Mouse (Mus musculus) limb, embryonic 15.5 days (tissue): Measurements from ENCODE around the gene Cdk12. TPM values are rescaled to one million over a fixed set of nuclear protein-coding genes. Genes with fewer than 3 reads are reported as not detected.
A peak's percentile ranks its signal among the peaks of the same experiment; 100 is the strongest.

ENCODE experiments used
- ATAC-seq: fragments of 200-750 bp; cut with Nextera tagmentation; 2 replicates; pipeline ENCODE4 v1.8.0; 2017; ENCODE audit warnings: low read depth, moderate TSS enrichment; ENCODE audit not compliant: insufficient number of reproducible peaks, low FRiP score, low TSS enrichment
- H3K27ac ChIP-seq: fragments of 300-500 bp; sonication (generic); 2 replicates; pipeline ENCODE4 v1.5.1; 2015; ENCODE audit warnings: moderate library complexity, mild to moderate bottlenecking, inconsistent platforms
- H3K27me3 ChIP-seq: fragments of 300-500 bp; sonication (generic); 2 replicates; pipeline ENCODE4 v1.6.1; 2015; ENCODE audit warnings: inconsistent platforms
- H3K36me3 ChIP-seq: fragments of 300-500 bp; sonication (generic); 2 replicates; pipeline ENCODE4 v1.6.1; 2015; ENCODE audit warnings: inconsistent platforms
- H3K4me1 ChIP-seq: fragments of 300-500 bp; sonication (generic); 2 replicates; pipeline ENCODE4 v1.6.1; 2015; ENCODE audit warnings: inconsistent platforms
- H3K4me2 ChIP-seq: fragments of 300-500 bp; sonication (generic); 2 replicates; pipeline ENCODE4 v1.6.1; 2015; ENCODE audit warnings: mild to moderate bottlenecking, inconsistent platforms
- H3K4me3 ChIP-seq: fragments of 300-500 bp; sonication (generic); 2 replicates; pipeline ENCODE4 v1.5.1; 2015; ENCODE audit warnings: mild to moderate bottlenecking, inconsistent platforms
- H3K9ac ChIP-seq: fragments of 300-500 bp; sonication (generic); 2 replicates; pipeline ENCODE4 v1.6.1; 2015; ENCODE audit warnings: inconsistent platforms
- H3K9me3 ChIP-seq: fragments of 300-500 bp; sonication (generic); 2 replicates; pipeline ENCODE4 v1.6.1; 2016; ENCODE audit warnings: inconsistent platforms
- WGBS: fragments of 180-500 bp; shearing (Covaris S2); methylation state at CpG from one replicate; pipeline ENCODE4 v1.1.7; 2015; 5-methylcytosine and 5-hydroxymethylcytosine counted together
- polyA plus RNA-seq: library from polyadenylated mRNA; unstranded; fragments of >200 nt; fragmentation: Nextera tagmentation; extraction: Ambion mirVana; gene quantifications from 2 replicates; pipeline ENCODE4 v1.2.1, GENCODE M21; 2015

The Cdk12 gene
- polyA plus RNA-seq, 1 experiment from 2014 or later: 8.9 TPM

DNA sequence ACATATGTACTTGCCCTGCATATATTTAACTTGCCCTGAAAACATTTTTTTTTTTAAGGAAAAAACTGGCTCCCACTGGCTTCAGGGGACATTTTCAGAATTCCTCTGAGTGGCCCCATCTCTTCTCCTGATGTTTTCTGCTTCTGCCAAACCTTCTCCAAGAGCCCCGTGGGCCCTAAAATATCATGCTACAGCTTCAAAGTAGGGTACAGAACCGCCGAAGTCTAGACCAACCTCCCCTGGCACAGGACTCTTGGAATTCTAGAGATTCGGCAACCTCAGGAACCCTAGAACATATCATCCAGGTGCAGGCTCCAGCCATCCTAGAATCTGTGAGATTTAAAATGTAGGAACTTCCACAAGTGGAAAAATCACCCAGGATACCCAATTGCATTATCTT, 116.7 kb downstream of the Cdk12 start:
- peaks cover 21% of the 10 kb centered on the region for H3K4me1 ChIP-seq
- no peak overlapping the region for H3K4me2 ChIP-seq
- H3K4me3 ChIP-seq: no peak overlapping the region
- H3K27ac ChIP-seq: no peak overlapping the region
- peaks cover 100% of the 10 kb centered on the region for H3K27me3 ChIP-seq
- 13% methylated on average over 4 of the region's 4 CpGs for WGBS
- ATAC-seq: no peak
- H3K9ac ChIP-seq: no peak overlapping the region
- no peaks in the 10 kb centered on the region for H3K36me3 ChIP-seq
- H3K9me3 ChIP-seq: no peaks in the 10 kb centered on the region

- no peak for ATAC-seq
Measured at GRCm38 (mm10) chr11:98319944-98320343, 117.1 kb downstream of the Cdk12 start.

GRCm38 (mm10) chr11:98320381-98320780, 117.5 kb downstream of the Cdk12 start:
- no peak for ATAC-seq
- Histone ChIP-seq H3K36me3 (no peaks in the 10 kb centered on the region), H3K4me3 (no peak overlapping the region), H3K9ac (no peak overlapping the region), H3K27ac (no peak overlapping the region), H3K4me1 (peaks cover 21% of the 10 kb centered on the region), H3K4me2 (peak overlapping the region; percentile 24; the same call in 1 of the 2 replicates), H3K9me3 (no peaks in the 10 kb centered on the region), H3K27me3 (peaks cover 100% of the 10 kb centered on the region)
- 8% methylated on average over 12 of the region's 12 CpGs for WGBS

More at GRCm38 (mm10) chr11:98319944-98320343, 117.1 kb downstream of the Cdk12 start:
- Histone ChIP-seq H3K4me2 (no peak overlapping the region), H3K9ac (no peak overlapping the region), H3K4me3 (no peak overlapping the region), H3K36me3 (no peaks in the 10 kb centered on the region), H3K4me1 (peaks cover 21% of the 10 kb centered on the region), H3K27me3 (peaks cover 100% of the 10 kb centered on the region), H3K9me3 (no peaks in the 10 kb centered on the region), H3K27ac (no peak overlapping the region)
- WGBS: 6% methylated on average over 2 of the region's 2 CpGs

- no peak overlapping the region for H3K4me3 ChIP-seq
Measured at GRCm38 (mm10) chr11:98320806-98321676, 118.2 kb downstream of the Cdk12 start.

DNA sequence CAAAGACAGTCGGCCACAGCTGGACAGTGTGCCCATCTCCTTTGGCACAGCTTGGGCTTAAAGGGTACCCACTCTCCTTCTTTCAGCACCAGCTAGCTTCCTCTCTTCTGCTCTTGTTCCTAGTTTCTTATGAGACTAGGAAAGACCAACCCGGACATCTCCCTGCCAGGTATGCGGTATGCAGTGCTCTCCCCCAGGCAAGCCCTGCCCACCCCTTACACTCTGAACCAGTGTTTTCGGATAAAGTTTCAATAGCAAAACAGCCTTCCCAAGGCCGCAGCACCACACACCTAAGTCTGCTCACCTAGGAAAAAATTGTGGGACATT, 118.8 kb downstream of the Cdk12 start:
- WGBS: 8% methylated on average over 5 of the region's 5 CpGs

More at GRCm38 (mm10) chr11:98320806-98321676, 118.2 kb downstream of the Cdk12 start:
- Histone ChIP-seq H3K4me1 (peaks cover 21% of the 10 kb centered on the region), H3K4me2 (no peak overlapping the region), H3K9ac (no peak overlapping the region), H3K27me3 (peaks cover 100% of the 10 kb centered on the region), H3K27ac (no peak overlapping the region), H3K36me3 (no peaks in the 10 kb centered on the region), H3K9me3 (no peaks in the 10 kb centered on the region)
- 1% methylated on average over 30 of the region's 30 CpGs for WGBS
- no peak for ATAC-seq

GRCm38 (mm10) chr11:98322159-98322558, 119.3 kb downstream of the Cdk12 start:
- H3K27me3 ChIP-seq: peaks cover 100% of the 10 kb centered on the region
- peaks cover 26% of the 10 kb centered on the region for H3K4me1 ChIP-seq
- no peaks in the 10 kb centered on the region for H3K9me3 ChIP-seq
- H3K4me3 ChIP-seq: no peak overlapping the region
- H3K27ac ChIP-seq: no peak overlapping the region
- WGBS: 0% methylated on average over 1 of the region's 1 CpGs
- H3K4me2 ChIP-seq: no peak overlapping the region
- H3K9ac ChIP-seq: no peak overlapping the region
- no peak for ATAC-seq
- H3K36me3 ChIP-seq: no peaks in the 10 kb centered on the region

More for the DNA sequence above, 118.8 kb downstream of the Cdk12 start:
- Histone ChIP-seq H3K4me1 (peaks cover 21% of the 10 kb centered on the region), H3K27ac (no peak overlapping the region), H3K36me3 (no peaks in the 10 kb centered on the region), H3K9ac (no peak overlapping the region), H3K27me3 (peaks cover 100% of the 10 kb centered on the region), H3K4me3 (no peak overlapping the region), H3K4me2 (no peak overlapping the region), H3K9me3 (no peaks in the 10 kb centered on the region)
- no peak for ATAC-seq

- WGBS: 5% methylated on average over 10 of the region's 10 CpGs
Measured at GRCm38 (mm10) chr11:98323136-98323866, 120.4 kb downstream of the Cdk12 start.

GRCm38 (mm10) chr11:98323933-98324332, 121.1 kb downstream of the Cdk12 start:
- Histone ChIP-seq H3K9me3 (no peaks in the 10 kb centered on the region), H3K4me2 (no peak overlapping the region), H3K27ac (no peak overlapping the region), H3K4me1 (peaks cover 36% of the 10 kb centered on the region), H3K27me3 (peaks cover 100% of the 10 kb centered on the region), H3K9ac (no peak overlapping the region), H3K4me3 (no peak overlapping the region), H3K36me3 (no peaks in the 10 kb centered on the region)
- ATAC-seq: no peak
- WGBS: 1% methylated on average over 9 of the region's 9 CpGs

More at GRCm38 (mm10) chr11:98323136-98323866, 120.4 kb downstream of the Cdk12 start:
- no peaks in the 10 kb centered on the region for H3K36me3 ChIP-seq
- no peaks in the 10 kb centered on the region for H3K9me3 ChIP-seq
- ATAC-seq: no peak
- H3K9ac ChIP-seq: no peak overlapping the region
- H3K27ac ChIP-seq: no peak overlapping the region
- H3K27me3 ChIP-seq: peaks cover 100% of the 10 kb centered on the region
- peaks cover 37% of the 10 kb centered on the region for H3K4me1 ChIP-seq
- no peak overlapping the region for H3K4me3 ChIP-seq
- H3K4me2 ChIP-seq: no peak overlapping the region

- Histone ChIP-seq H3K36me3 (no peaks in the 10 kb centered on the region), H3K27me3 (peaks cover 100% of the 10 kb centered on the region), H3K9ac (no peak overlapping the region), H3K4me1 (peaks cover 34% of the 10 kb centered on the region), H3K4me2 (no peak overlapping the region), H3K4me3 (no peak overlapping the region), H3K9me3 (no peaks in the 10 kb centered on the region), H3K27ac (no peak overlapping the region)
- ATAC-seq: no peak
- WGBS: 5% methylated on average over 14 of the region's 14 CpGs
Measured at GRCm38 (mm10) chr11:98325191-98325820, 122.4 kb downstream of the Cdk12 start.

- Histone ChIP-seq H3K36me3 (no peaks in the 10 kb centered on the region), H3K27ac (no peak overlapping the region), H3K9ac (no peak overlapping the region), H3K9me3 (no peaks in the 10 kb centered on the region), H3K4me2 (no peak overlapping the region), H3K27me3 (peaks cover 100% of the 10 kb centered on the region), H3K4me1 (peaks cover 29% of the 10 kb centered on the region), H3K4me3 (no peak overlapping the region)
- ATAC-seq: no peak
- WGBS: 6% methylated on average over 17 of the region's 22 CpGs
Measured at GRCm38 (mm10) chr11:98325821-98326218, 123.0 kb downstream of the Cdk12 start.

DNA sequence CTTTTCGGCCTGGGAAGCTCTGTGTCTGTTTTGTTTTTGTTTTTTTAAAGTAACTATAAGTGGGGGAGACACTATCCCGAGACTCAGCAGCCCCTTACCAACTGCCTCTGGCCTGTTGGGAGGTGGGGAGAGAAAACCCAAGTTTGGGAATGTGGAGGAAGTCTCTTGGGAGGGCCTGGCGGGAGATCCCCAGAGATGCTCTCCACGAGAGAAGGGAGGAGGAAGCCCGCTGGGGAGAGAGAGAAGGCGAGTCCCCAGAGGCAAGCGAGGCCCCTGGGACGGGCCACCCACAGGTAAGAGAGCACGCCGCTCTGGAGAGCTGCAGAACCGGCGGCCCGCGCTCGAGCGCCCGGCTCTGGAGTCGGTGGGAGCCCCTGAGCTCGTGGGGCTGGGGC, 123.9 kb downstream of the Cdk12 start:
- WGBS: 2% methylated on average over 19 of the region's 19 CpGs
- Histone ChIP-seq H3K4me2 (peak overlapping the region; percentile 36), H3K27ac (no peak overlapping the region), H3K9me3 (no peaks in the 10 kb centered on the region), H3K27me3 (peaks cover 100% of the 10 kb centered on the region), H3K4me3 (peak overlapping the region; percentile 20; the same call in 1 of the 2 replicates), H3K9ac (no peak overlapping the region), H3K36me3 (no peaks in the 10 kb centered on the region), H3K4me1 (peaks cover 23% of the 10 kb centered on the region)
- ATAC-seq: no peak
